Mouse (Mus musculus) hindbrain, embryonic 15.5 days (tissue): ENCODE results near the gene Lypd3. TPM values are rescaled to one million over a fixed set of nuclear protein-coding genes. Genes with fewer than 3 reads are reported as not detected.

ENCODE experiments used
- ATAC-seq: fragments of 200-750 bp; cut with Nextera tagmentation; 2 replicates; pipeline ENCODE4 v1.8.0; 2017; ENCODE audit warnings: low read depth, moderate number of reproducible peaks, moderate TSS enrichment; ENCODE audit not compliant: low FRiP score
- H3K27ac ChIP-seq: fragments of 300-500 bp; sonication (generic); replicated peaks from 2 replicates; pipeline ENCODE4 v1.5.1; 2015; ENCODE audit warnings: mild to moderate bottlenecking, inconsistent platforms
- H3K27me3 ChIP-seq: fragments of 300-500 bp; sonication (generic); 2 replicates; pipeline ENCODE4 v1.6.1; 2015; ENCODE audit warnings: control low read depth, inconsistent platforms
- H3K36me3 ChIP-seq: fragments of 300-500 bp; sonication (generic); 2 replicates; pipeline ENCODE4 v1.6.1; 2015; ENCODE audit warnings: control low read depth, inconsistent platforms
- H3K4me1 ChIP-seq: fragments of 300-500 bp; sonication (generic); replicated peaks from 2 replicates; pipeline ENCODE4 v1.6.1; 2015; ENCODE audit warnings: control low read depth, inconsistent platforms
- H3K4me2 ChIP-seq: fragments of 300-500 bp; sonication (generic); 2 replicates; pipeline ENCODE4 v1.6.1; 2015; ENCODE audit warnings: moderate library complexity, mild to moderate bottlenecking, inconsistent platforms
- H3K4me3 ChIP-seq: fragments of 300-500 bp; sonication (generic); 2 replicates; pipeline ENCODE4 v1.5.1; 2015; ENCODE audit warnings: mild to moderate bottlenecking, inconsistent platforms
- H3K9ac ChIP-seq: fragments of 300-500 bp; sonication (generic); 2 replicates; pipeline ENCODE4 v1.6.1; 2015; ENCODE audit warnings: inconsistent platforms
- H3K9me3 ChIP-seq: fragments of 300-500 bp; sonication (generic); 2 replicates; pipeline ENCODE4 v1.6.1; 2016; ENCODE audit warnings: control low read depth, inconsistent platforms
- WGBS: fragments of 180-500 bp; shearing (Covaris S2); methylation state at CpG from one replicate; pipeline ENCODE4 v1.1.7; 2015; 5-methylcytosine and 5-hydroxymethylcytosine counted together
- polyA plus RNA-seq: library from polyadenylated mRNA; unstranded; fragments of >200 nt; fragmentation: Nextera tagmentation; extraction: Ambion mirVana; gene quantifications from 2 replicates; pipeline ENCODE4 v1.2.1, GENCODE M21; 2015

Gene Lypd3
- polyA plus RNA-seq: 0.41 and 0.73 TPM in 2 replicates

DNA sequence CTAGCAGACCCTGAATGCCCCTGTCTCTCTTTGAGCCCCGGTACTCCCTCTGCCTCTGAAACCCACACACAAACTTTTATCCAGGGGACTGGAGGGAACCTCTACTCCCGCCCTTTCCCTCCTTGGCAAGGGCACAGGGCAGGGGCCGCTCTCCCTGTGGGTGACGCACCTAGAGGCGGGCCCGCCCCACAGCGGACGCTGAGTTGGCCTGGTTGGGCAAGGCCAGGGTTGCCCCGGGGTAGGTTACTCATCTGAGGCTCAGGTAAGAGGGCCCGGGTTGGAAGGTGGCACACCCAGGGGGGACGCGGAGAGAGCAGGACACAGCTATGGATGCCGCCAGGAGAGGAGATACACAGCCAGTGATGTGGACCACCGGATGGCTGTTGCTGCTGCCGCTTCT, at the start of gene Lypd3:
Gene Lypd3, plus strand, starts transcription at position 287 of the 400 bp plus-strand sequence.
- peak within 1 kb of the TSS; percentile 17; the same call in 1 of the 2 replicates for H3K4me3 ChIP-seq
- peaks cover 50% of the 10 kb centered on the region for H3K27me3 ChIP-seq
- peaks cover 18% of the 10 kb centered on the region for H3K4me1 ChIP-seq
- ATAC-seq: no peak
- peak within 1 kb of the TSS; percentile 45 for H3K4me2 ChIP-seq
- WGBS: 17% methylated on average over 15 of the region's 15 CpGs
- no peak within 1 kb of the TSS for H3K9ac ChIP-seq
- no peaks in the 10 kb centered on the region for H3K36me3 ChIP-seq
- H3K9me3 ChIP-seq: no peaks in the 10 kb centered on the region
- no peak within 1 kb of the TSS for H3K27ac ChIP-seq

DNA sequence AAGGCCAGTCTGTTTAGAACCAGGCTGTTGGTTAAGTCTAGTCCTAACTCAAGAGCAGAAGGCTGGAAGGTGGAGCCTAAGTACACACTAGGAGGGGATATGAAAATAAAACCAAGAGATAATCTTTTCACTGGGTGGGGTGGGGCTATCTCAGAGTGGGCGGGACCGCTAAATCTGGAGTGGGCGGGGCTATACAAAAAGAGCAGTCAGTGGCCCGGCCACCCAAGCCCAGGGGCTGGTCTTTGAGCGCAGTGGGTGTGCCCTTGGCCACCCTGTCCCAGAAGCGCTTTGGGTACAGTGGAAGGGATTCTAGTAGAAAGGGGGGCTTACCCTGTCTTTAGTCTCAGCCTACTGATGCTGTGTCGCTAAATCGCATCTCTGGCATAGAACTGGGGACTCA, 49.5 kb upstream of the Lypd3 start:
- Histone ChIP-seq H3K4me1 (peaks cover 14% of the 10 kb centered on the region), H3K9me3 (no peaks in the 10 kb centered on the region), H3K9ac (peak overlapping the region; percentile 83), H3K4me3 (peak overlapping the region; percentile 54), H3K27me3 (peaks cover 19% of the 10 kb centered on the region), H3K4me2 (peak overlapping the region; percentile 60), H3K36me3 (no peaks in the 10 kb centered on the region), H3K27ac (no peak overlapping the region)
- whole genome bisulfite sequencing: 6% methylated on average over 8 of the region's 8 CpGs
- peak; percentile 72 for ATAC-seq

DNA sequence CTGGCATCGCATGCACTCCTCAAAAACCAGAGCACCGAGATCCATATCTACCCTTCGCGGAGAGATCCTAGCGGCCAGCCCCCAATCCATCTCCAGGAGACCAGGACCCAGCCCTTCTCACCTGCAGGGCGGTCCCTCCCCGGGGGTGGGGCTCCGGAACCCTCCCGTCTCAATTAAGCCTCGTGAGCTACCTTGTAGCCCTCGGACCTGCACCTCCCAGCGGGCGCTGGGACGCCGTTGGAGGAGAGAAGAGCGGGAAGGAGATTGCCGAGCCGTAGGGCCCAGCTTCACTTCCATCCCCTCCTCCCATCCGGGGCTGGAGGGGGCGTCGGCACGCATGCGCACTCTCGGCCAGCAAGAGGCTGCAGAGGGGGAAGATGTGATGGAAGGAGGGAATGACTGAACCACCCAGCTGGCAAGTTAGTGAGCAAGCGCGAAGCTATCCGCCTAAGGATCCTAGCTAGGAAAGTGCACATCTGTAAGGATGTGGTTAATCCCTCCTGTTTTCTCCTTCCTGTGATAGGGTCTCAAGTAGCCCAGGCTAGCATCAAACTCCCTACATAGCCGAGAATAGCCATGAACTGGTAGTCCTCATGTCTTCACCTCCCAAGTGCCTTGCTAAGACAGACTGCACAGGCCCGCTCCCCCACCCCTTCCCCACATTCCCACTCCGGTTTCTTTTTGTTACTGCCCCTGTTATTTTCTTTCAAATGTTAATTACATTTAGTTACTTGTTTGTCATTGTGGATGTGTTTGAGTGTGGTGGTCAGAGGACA, 48.8 kb upstream of the Lypd3 start, which contains the start of the genes Ethe1 and Zfp575:
Gene Ethe1, plus strand, starts transcription at position 214 of the 776 bp plus-strand sequence.
Gene Zfp575, minus strand, starts transcription at position 312 of the 776 bp plus-strand sequence.
- Histone ChIP-seq H3K27ac (peak within 1 kb of the TSS; percentile 66), H3K36me3 (no peaks in the 10 kb centered on the region)
- WGBS: 6% methylated on average over 30 of the region's 30 CpGs

DNA sequence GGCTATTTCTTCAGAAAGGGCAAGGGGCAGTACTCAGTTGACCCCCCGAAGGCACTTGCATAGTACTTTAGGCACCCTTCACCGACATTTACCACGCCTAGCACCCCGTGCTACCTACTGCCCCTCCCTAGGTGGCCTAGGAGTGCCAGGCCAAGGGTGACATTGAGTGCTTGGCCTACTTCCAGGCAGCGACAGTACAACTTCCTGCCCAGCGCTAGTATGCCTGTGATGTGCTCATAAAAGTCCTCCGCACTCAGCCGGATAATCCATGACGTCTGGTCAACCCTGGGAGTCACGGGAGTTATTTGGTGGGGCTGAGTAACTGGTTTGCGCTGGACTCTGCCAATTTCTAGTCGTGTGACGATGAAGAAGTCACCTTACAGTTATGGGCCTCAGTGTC, 48.0 kb upstream of the Lypd3 start:
- Histone ChIP-seq H3K9me3 (no peaks in the 10 kb centered on the region), H3K27ac (no peak overlapping the region), H3K9ac (no peak overlapping the region), H3K36me3 (no peaks in the 10 kb centered on the region), H3K27me3 (peaks cover 19% of the 10 kb centered on the region), H3K4me2 (no peak overlapping the region), H3K4me1 (peaks cover 26% of the 10 kb centered on the region), H3K4me3 (no peak overlapping the region)
- ATAC-seq: no peak
- 85% methylated on average over 13 of the region's 13 CpGs for WGBS

More for the DNA sequence above, 48.8 kb upstream of the Lypd3 start, which contains the start of the genes Ethe1 and Zfp575:
- peak within 1 kb of the TSS; percentile 83 for H3K9ac ChIP-seq
- peak within 1 kb of the TSS; percentile 60 for H3K4me2 ChIP-seq
- peaks cover 19% of the 10 kb centered on the region for H3K27me3 ChIP-seq
- peak; percentile 80 for ATAC-seq
- no peaks in the 10 kb centered on the region for H3K9me3 ChIP-seq
- H3K4me3 ChIP-seq: peak within 1 kb of the TSS; percentile 54
- H3K4me1 ChIP-seq: peaks cover 18% of the 10 kb centered on the region

DNA sequence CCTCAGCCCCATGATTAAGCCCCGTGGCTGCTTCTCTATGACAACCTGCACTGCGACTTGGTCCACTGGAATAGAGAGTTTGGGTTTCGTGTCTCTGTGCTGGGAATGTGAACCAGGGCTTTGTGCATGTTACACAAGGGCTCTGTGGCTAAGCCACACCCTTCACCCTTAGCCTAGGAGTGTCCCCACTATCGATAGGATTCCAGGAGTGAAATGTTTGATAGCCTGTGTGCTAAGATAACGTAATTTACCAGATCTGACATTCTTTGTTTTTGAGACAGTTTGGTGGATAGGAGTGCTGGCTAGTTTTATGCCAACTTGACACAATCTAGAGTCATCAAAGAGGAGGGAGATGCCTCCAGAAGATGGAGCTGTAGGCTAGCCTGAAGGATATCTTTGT, 44.6 kb upstream of the Lypd3 start:
- no peak for ATAC-seq
- WGBS: 72% methylated on average over 5 of the region's 5 CpGs

DNA sequence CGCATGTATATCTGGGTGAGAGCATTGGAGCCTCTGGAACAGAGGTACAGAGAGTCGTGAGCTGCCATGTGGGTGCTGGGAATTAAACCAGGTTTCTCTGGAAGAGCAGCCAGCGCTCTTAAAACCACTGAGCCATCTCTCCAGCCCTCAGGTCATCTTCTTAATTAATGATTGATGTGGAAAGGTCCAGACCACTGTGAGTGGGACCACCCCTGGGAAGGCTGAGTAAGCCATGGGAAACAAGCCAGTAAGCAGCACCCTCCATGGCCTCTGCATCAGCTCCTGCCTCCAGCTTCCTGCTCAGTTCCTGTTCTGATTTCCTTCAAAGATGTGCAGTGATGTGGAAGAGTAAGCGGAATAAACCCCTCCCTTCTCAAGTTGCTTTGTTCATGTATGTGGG, 44.2 kb upstream of the Lypd3 start:
- WGBS: 55% methylated on average over 4 of the region's 4 CpGs

More for the DNA sequence above, 44.6 kb upstream of the Lypd3 start:
- Histone ChIP-seq H3K27me3 (no peaks in the 10 kb centered on the region; the same call in 1 of the 2 replicates), H3K36me3 (no peaks in the 10 kb centered on the region), H3K9me3 (no peaks in the 10 kb centered on the region), H3K4me1 (peaks cover 34% of the 10 kb centered on the region), H3K9ac (no peak overlapping the region), H3K4me3 (no peak overlapping the region), H3K4me2 (no peak overlapping the region), H3K27ac (no peak overlapping the region)

DNA sequence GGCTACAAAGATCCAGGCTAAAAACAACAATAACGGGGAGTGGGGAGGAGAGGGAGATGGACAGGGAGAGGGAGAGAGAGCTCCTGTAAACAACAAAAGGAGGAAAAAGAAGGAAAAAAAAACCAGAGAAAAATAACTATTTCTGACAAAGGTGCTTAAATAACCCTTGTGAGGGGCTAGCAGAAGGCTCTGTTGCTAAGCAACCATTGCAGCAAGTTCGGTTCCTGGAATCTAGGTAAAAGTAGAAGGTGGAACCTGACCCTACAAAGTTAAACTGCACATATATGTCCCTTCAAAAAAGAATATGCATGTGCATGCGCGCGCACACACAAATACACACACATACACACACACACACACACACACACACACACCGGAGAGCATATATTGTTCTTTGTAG, 43.6 kb upstream of the Lypd3 start:
- Histone ChIP-seq H3K27me3 (no peaks in the 10 kb centered on the region), H3K4me1 (peaks cover 31% of the 10 kb centered on the region), H3K9me3 (no peaks in the 10 kb centered on the region), H3K9ac (no peak overlapping the region), H3K36me3 (no peaks in the 10 kb centered on the region), H3K4me2 (no peak overlapping the region), H3K4me3 (no peak overlapping the region), H3K27ac (no peak overlapping the region)
- WGBS: 74% methylated on average over 6 of the region's 6 CpGs
- ATAC-seq: no peak

More for the DNA sequence above, 44.2 kb upstream of the Lypd3 start:
- peaks cover 34% of the 10 kb centered on the region for H3K4me1 ChIP-seq
- no peak overlapping the region for H3K27ac ChIP-seq
- H3K36me3 ChIP-seq: no peaks in the 10 kb centered on the region
- no peak overlapping the region for H3K4me2 ChIP-seq
- H3K4me3 ChIP-seq: no peak overlapping the region
- no peaks in the 10 kb centered on the region for H3K9me3 ChIP-seq
- no peak for ATAC-seq
- no peak overlapping the region for H3K9ac ChIP-seq
- H3K27me3 ChIP-seq: no peaks in the 10 kb centered on the region

DNA sequence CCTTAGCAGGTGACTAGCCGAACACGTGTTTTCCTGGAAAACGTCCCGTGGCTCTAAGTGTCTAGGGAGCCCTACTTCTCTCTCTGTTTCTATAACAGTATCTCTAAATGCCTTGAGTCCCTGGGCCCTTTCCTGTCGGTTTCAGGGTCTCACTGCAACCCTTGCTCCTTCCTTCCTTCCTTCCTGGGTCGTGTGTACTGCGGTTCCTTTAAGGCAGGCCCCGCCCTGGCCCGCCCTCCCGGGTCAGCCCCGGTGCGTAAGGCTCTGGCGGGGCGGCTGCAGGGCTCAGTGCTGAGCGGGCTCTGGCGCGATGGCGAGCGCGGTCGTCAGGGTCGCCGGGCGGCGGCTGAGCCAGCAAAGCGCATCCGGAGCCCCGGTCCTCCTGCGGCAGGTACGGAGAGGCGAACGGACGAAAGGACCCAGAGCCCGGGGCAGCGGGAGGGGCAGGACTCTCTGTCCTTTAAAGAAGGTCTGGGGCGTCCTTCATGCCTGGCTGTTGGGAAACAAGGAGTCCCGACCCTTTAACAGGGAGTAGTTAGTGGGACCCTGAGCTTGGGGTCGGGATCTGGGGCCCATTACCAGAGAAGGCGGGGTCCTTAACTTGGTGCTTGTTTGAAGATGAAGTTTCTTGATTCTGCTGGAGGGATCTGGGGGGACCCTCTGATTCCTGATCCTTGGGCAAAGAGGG, 42.6 kb upstream of the Lypd3 start:
- Histone ChIP-seq H3K9me3 (no peaks in the 10 kb centered on the region), H3K4me1 (peaks cover 30% of the 10 kb centered on the region), H3K4me2 (peak overlapping the region; percentile 68), H3K9ac (peak overlapping the region; percentile 67), H3K36me3 (no peaks in the 10 kb centered on the region), H3K27me3 (no peaks in the 10 kb centered on the region), H3K27ac (no peak overlapping the region), H3K4me3 (peak overlapping the region; percentile 71)
- 3% methylated on average over 39 of the region's 39 CpGs for WGBS
- peak; percentile 87 for ATAC-seq

DNA sequence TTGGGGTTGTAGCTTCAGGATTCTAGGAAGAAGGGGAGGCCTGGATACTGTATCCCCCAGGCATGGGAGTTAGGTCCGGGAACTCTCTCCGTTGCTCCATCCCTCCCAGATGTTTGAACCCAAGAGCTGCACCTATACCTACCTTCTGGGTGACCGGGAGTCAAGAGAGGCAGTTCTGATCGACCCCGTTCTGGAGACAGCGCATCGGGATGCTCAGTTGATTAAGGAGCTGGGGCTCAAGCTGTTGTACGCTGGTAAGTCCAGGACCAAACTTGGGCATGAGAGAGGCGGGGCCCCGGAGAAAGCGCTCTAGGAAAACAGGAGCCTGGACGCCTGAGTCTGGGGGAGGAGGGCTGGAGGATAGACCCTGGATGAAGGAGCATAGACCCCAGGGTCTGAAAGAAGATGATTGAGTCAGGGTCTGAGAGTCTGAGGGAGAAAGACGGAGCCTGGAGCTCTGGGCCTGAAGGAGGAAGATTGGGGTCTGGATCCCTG, 42.0 kb upstream of the Lypd3 start:
- 3% methylated on average over 13 of the region's 13 CpGs for WGBS
- H3K9me3 ChIP-seq: no peaks in the 10 kb centered on the region
- peak overlapping the region; percentile 71 for H3K4me3 ChIP-seq
- H3K27me3 ChIP-seq: no peaks in the 10 kb centered on the region
- peak overlapping the region; percentile 67 for H3K9ac ChIP-seq
- H3K4me1 ChIP-seq: peaks cover 30% of the 10 kb centered on the region
- ATAC-seq: no peak; the same call in 1 of the 2 replicates
- H3K36me3 ChIP-seq: no peaks in the 10 kb centered on the region
- peak overlapping the region; percentile 68 for H3K4me2 ChIP-seq
- H3K27ac ChIP-seq: no peak overlapping the region

DNA sequence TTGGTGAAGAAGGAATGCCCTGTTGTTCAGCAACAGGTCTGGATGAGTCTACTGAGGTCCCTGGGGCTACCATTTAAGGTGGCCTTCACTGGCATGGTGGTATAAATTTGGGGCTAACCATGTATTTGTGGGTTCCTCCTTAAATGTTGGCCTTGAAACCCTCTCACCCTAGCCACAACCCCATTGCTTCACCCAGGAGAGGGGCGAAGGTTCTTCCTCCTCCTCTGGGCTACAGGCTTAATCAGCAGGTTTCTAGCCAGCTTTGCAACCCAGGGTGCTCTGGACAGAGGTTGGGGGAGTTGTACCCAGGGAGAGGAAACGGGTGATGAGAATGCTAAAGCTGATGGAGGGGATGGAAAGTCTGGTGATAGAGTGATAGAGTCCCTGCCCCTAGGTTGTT, 40.9 kb upstream of the Lypd3 start:
- 88% methylated on average over 2 of the region's 2 CpGs for WGBS
- Histone ChIP-seq H3K27ac (no peak overlapping the region), H3K9me3 (no peaks in the 10 kb centered on the region), H3K36me3 (no peaks in the 10 kb centered on the region), H3K9ac (no peak overlapping the region), H3K4me3 (no peak overlapping the region), H3K4me1 (peaks cover 30% of the 10 kb centered on the region), H3K27me3 (no peaks in the 10 kb centered on the region), H3K4me2 (no peak overlapping the region)
- ATAC-seq: no peak

DNA sequence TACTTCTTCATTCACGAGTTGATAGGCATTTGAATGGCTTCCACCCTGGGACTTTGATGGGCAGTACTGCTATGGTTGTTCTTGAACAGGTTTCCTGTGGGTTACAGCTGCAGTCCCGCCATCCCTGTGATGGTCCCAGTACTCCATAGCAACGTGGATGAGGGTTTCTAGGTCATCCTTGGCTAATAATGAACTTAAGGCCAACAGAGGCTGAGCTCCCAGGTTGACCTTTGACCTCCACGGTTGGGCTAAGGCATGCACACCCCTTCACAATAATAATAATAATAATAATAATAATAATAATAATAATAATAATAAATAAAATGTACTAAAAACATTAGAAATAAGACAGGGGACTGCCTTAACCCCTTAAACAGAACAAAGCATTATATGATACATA, 38.2 kb upstream of the Lypd3 start:
- Histone ChIP-seq H3K4me1 (peaks cover 27% of the 10 kb centered on the region), H3K27me3 (no peaks in the 10 kb centered on the region), H3K4me3 (no peak overlapping the region), H3K36me3 (no peaks in the 10 kb centered on the region), H3K9me3 (no peaks in the 10 kb centered on the region), H3K9ac (no peak overlapping the region), H3K27ac (no peak overlapping the region), H3K4me2 (no peak overlapping the region)
- ATAC-seq: no peak
- WGBS: 70% methylated on average over 4 of the region's 4 CpGs
